Comparison of ENCODE assay signal across 12 mouse cellular contexts in the genomic region with DNA sequence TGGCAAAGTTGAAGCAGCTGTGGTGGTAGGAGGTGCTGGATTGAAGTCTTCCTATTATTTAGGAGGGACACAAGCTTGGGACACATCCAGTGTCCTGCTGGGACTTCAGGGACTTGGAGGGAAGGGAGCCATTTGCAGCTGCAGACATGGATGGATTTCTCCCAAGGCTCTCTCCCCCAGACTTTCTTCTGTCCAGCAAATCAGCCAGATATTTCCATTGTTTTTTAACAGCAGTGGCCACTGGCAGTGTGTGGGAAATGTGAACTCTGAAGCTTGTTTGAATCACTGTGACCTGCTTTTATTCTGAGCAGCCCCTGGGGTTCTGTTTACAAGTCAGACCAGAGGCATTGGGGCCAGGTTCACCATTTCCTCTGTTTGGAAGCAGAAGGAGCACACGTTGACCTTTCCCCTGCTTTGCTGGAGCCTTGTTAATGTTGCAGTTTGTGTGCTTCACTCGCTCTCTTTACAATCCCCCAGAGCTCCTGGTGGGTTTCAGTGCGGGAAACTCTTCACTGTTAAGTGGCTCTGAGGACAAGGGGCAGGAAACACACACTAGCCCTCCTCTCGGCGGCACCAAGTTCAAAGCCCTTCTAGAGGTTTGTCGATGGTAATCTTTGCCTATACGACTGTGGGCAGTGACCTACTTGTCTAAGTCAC.
DNase-seq lines count a peak whose midpoint lies in the region; ATAC-seq lines count a peak whose summit lies in the region.
"Had no signal": no experiment of that assay in that cellular context is flagged by ENCODE, and none has a peak within 500 bp of the region (broad histone marks: within the 10 kb centered on the region; RNA-seq: fewer than 3 reads in every experiment).

No protein-coding gene starts in this region.

- H3K27ac ChIP-seq in kidney, embryonic 16.5 days (ENCODE audit: low read length) = peak overlapping the region; percentile 9; the same call in 1 of the 2 replicates
- H3K27ac ChIP-seq in forebrain, embryonic 14.5 days (ENCODE audit: low read depth, low read length) = no peak overlapping the region
- H3K27ac ChIP-seq: embryonic facial prominence, embryonic 13.5 days; macrophage had no signal

- no peaks in the 10 kb centered on the region for H3K4me1 ChIP-seq in kidney, embryonic 16.5 days (ENCODE audit: insufficient read depth, low read length)
- H3K4me1 ChIP-seq in forebrain, embryonic 14.5 days (ENCODE audit: control insufficient read depth, insufficient read depth, low read length) = peaks cover 6% of the 10 kb centered on the region; the same call in 1 of the 2 replicates

- no peak overlapping the region for H3K9ac ChIP-seq in kidney, embryonic 16.5 days (replicated peaks; ENCODE audit: low read length)
- H3K9ac ChIP-seq in forebrain, embryonic 14.5 days (ENCODE audit: low read length) = no peak overlapping the region
- H3K9ac ChIP-seq: embryonic facial prominence, embryonic 13.5 days had no signal

- peak; percentile 51; the same call in 1 of the 2 replicates for ATAC-seq in kidney, embryonic 16.5 days (ENCODE audit: low FRiP score, low TSS enrichment)
- ATAC-seq in forebrain, embryonic 14.5 days = no peak
- ATAC-seq: hindbrain, embryonic 16.5 days had no signal

- H3K27me3 ChIP-seq in kidney, embryonic 16.5 days (ENCODE audit: insufficient read depth, low read length) = no peaks in the 10 kb centered on the region
- H3K27me3 ChIP-seq in forebrain, embryonic 14.5 days (replicated peaks; ENCODE audit: control insufficient read depth, insufficient read depth, low read length) = no peaks in the 10 kb centered on the region

- no peak overlapping the region for H3K4me3 ChIP-seq in kidney, embryonic 16.5 days (ENCODE audit: low read length)
- no peak overlapping the region for H3K4me3 ChIP-seq in forebrain, embryonic 14.5 days (ENCODE audit: low read depth, low read length)
- H3K4me3 ChIP-seq: embryonic facial prominence, embryonic 13.5 days had no signal

- 32% methylated on average over 7 of the region's 7 CpGs for WGBS in kidney, embryonic 16.5 days
- 46% methylated on average over 7 of the region's 7 CpGs for WGBS in forebrain, embryonic 14.5 days

- no peak overlapping the region for H3K4me2 ChIP-seq in kidney, embryonic 16.5 days (replicated peaks; ENCODE audit: low read depth, low read length)
- H3K4me2 ChIP-seq in forebrain, embryonic 14.5 days (ENCODE audit: low read length) = no peak overlapping the region
- H3K4me2 ChIP-seq: embryonic facial prominence, embryonic 13.5 days; liver, embryonic 11.5 days had no signal

- no peak for DNase-seq in kidney, adult 8-10 months
- DNase-seq in embryo, embryonic 10.5 days (ENCODE audit: low spot score) = peak; percentile 47
- DNase-seq in gastrocnemius, postnatal 10 days = peak; percentile 28
- DNase-seq in kidney, postnatal 4 days = peak; percentile 18 to 20
- no peak for DNase-seq in thymus, postnatal 25 days
- DNase-seq in T-cell, adult 2 months (ENCODE audit: low spot score) = no peak
- DNase-seq in forebrain, embryonic 14.5 days (ENCODE audit: low spot score) = no peak

- H3K9me3 ChIP-seq in kidney, embryonic 16.5 days (ENCODE audit: low read length) = no peaks in the 10 kb centered on the region
- no peaks in the 10 kb centered on the region for H3K9me3 ChIP-seq in forebrain, embryonic 14.5 days (replicated peaks; ENCODE audit: control insufficient read depth, low read length)
- H3K9me3 ChIP-seq: embryonic facial prominence, embryonic 13.5 days had no signal

- no peaks in the 10 kb centered on the region for H3K36me3 ChIP-seq in kidney, embryonic 16.5 days (ENCODE audit: insufficient read depth, low read length)
- H3K36me3 ChIP-seq in forebrain, embryonic 14.5 days (ENCODE audit: control insufficient read depth, insufficient read depth, low read length) = no peaks in the 10 kb centered on the region
- H3K36me3 ChIP-seq: embryonic facial prominence, embryonic 13.5 days had no signal

Comparison
In these comparisons a context has a peak if more than half of its experiments do, and no peak if none do; other contexts are left out.
1. DNase-seq: peak in embryo, embryonic 10.5 days (single experiment), gastrocnemius, postnatal 10 days (single experiment) and kidney, postnatal 4 days (2 of 2); none in kidney, adult 8-10 months (0 of 2), thymus, postnatal 25 days (single experiment), T-cell, adult 2 months (single experiment) and forebrain, embryonic 14.5 days (single experiment).